16 mouse cellular contexts compared by ENCODE assay signal in genomic region chr11:3328806-3329775, GRCm38 (mm10). TPM values are rescaled to one million over a fixed set of nuclear protein-coding genes. Genes with fewer than 3 reads are reported as not detected.
DNase-seq lines count a peak whose midpoint lies in the region; ATAC-seq and TF ChIP-seq lines count a peak whose summit lies in the region.
"Had no signal": no experiment of that assay in that cellular context is flagged by ENCODE, and none has a peak within 500 bp of the region (broad histone marks: within the 10 kb centered on the region; RNA-seq: fewer than 3 reads in every experiment).

No protein-coding gene starts in this region.

- peak overlapping the region; percentile 92 for H3K27ac ChIP-seq in gastrocnemius, adult 2 months
- H3K27ac ChIP-seq in liver, embryonic 12.5 days, result no peak overlapping the region
- H3K27ac ChIP-seq: forebrain, embryonic 10.5 days; kidney, postnatal 0 days; limb, embryonic 13.5 days had no signal

- H3K4me1 ChIP-seq in megakaryocyte, embryonic 14.5 days, result peaks cover 49% of the 10 kb centered on the region
- H3K4me1 ChIP-seq in liver, embryonic 12.5 days, result peaks cover 25% of the 10 kb centered on the region

- H3K27me3 ChIP-seq in megakaryocyte, embryonic 14.5 days (replicated peaks), result no peaks in the 10 kb centered on the region
- H3K27me3 ChIP-seq in liver, embryonic 12.5 days (replicated peaks), result peaks cover 40% of the 10 kb centered on the region
- H3K27me3 ChIP-seq: limb, embryonic 13.5 days; Patski had no signal

- peak overlapping the region; percentile 22; the same call in 1 of the 2 replicates for H3K4me3 ChIP-seq in gastrocnemius, adult 2 months
- H3K4me3 ChIP-seq in megakaryocyte, embryonic 14.5 days (replicated peaks), result peak overlapping the region; percentile 25
- H3K4me3 ChIP-seq in liver, embryonic 12.5 days, result no peak overlapping the region
- H3K4me3 ChIP-seq: forebrain, embryonic 10.5 days had no signal

- H3K4me2 ChIP-seq in liver, embryonic 12.5 days, result no peak overlapping the region

- H3K9ac ChIP-seq in liver, embryonic 12.5 days, result no peak overlapping the region
- H3K9ac ChIP-seq: limb, embryonic 13.5 days; lung, embryonic 14.5 days had no signal

- intact Hi-C loops in gastrocnemius, adult 2 months (cut with DNase I), result loop anchor here (5.0 kb wide), 1 partner anchor 37 kb away; no protein-coding TSS in a partner anchor

- H3K36me3 ChIP-seq in megakaryocyte, embryonic 14.5 days (replicated peaks; ENCODE audit: low read length), result peaks cover 23% of the 10 kb centered on the region
- H3K36me3 ChIP-seq in liver, embryonic 12.5 days, result no peaks in the 10 kb centered on the region

- no peak for TF ChIP-seq CTCF in gastrocnemius, adult 2 months (IDR thresholded peaks at IDR 0.05)

- H3K9me3 ChIP-seq in megakaryocyte, embryonic 14.5 days, result no peaks in the 10 kb centered on the region; the same call in 1 of the 2 replicates
- H3K9me3 ChIP-seq in liver, embryonic 12.5 days (replicated peaks), result no peaks in the 10 kb centered on the region
- H3K9me3 ChIP-seq: forebrain, embryonic 10.5 days; limb, embryonic 13.5 days had no signal

- WGBS in liver, embryonic 12.5 days (ENCODE audit: insufficient replicate concordance), result 69% methylated on average over 11 of the region's 11 CpGs

- DNase-seq in gastrocnemius, adult 2 months, result peak; percentile 12
- no peak for DNase-seq in gastrocnemius, postnatal 4 days (ENCODE audit: low spot score in 2 of 2)
- peak; percentile 12 for DNase-seq in CD4-positive helper T cell, adult 2 months (ENCODE audit: low read depth, low spot score)
- DNase-seq: adrenal gland, adult 2 months; embryo, embryonic 11 days; lung, embryonic 14.5 days; right cerebral cortex, postnatal 4 days had no signal

- no peak for ATAC-seq in megakaryocyte, adult 5-6 weeks (ENCODE audit: poor library complexity, severe bottlenecking)
- ATAC-seq in granulocyte monocyte progenitor cell, adult 5-6 weeks (replicated peaks; ENCODE audit: poor library complexity, severe bottlenecking), result 0 out of 2 replicates have a peak, but pooled peaks have one; percentile 6
- no peak for ATAC-seq in liver, embryonic 12.5 days
- ATAC-seq: inflammation-experienced regulatory T-cells, adult 6 months; Patski had no signal

RNA-seq across cellular contexts. Expression of gene Pik3ip1, which starts 1.1 kb away (rescaled TPM):
- 10 to 100 TPM; 17.7 to 21.7 TPM for total RNA-seq in gastrocnemius, adult 2 months (2021)
- 10 to 100 TPM; 14.9 to 18.2 TPM for total RNA-seq in gastrocnemius, postnatal 4 days (2021)
- 17.8 and 33.7 TPM in 2 replicates for polyA plus RNA-seq in megakaryocyte, embryonic 14.5 days (2012; ENCODE audit: insufficient read depth, low replicate concordance)
- 1.0 and 3.3 TPM in 2 replicates for total RNA-seq in megakaryocyte, adult 5-6 weeks (2015)
- total RNA-seq in megakaryocyte, adult 5-6 weeks (2017), result 2.6 and 3.8 TPM in 2 replicates
- 30.2 and 35.9 TPM in 2 replicates for total RNA-seq in granulocyte monocyte progenitor cell, adult 5-6 weeks (2014; fragmentation: Nextera tagmentation)
- total RNA-seq in granulocyte monocyte progenitor cell, adult 5-6 weeks (2017), result 44.8 and 63.1 TPM in 2 replicates
- 1.8 and 2.1 TPM in 2 replicates for polyA plus RNA-seq in liver, embryonic 12.5 days (2016; fragmentation: Nextera tagmentation; extraction: Ambion mirVana)

RNA-seq across cellular contexts. Expression of gene Patz1, which starts 40.4 kb away (rescaled TPM):
- total RNA-seq in gastrocnemius, adult 2 months (2021), result 10 to 100 TPM; 11.9 to 17.2 TPM
- 10 to 100 TPM; 31.8 to 31.9 TPM for total RNA-seq in gastrocnemius, postnatal 4 days (2021)
- 79.0 and 88.1 TPM in 2 replicates for polyA plus RNA-seq in megakaryocyte, embryonic 14.5 days (2012; ENCODE audit: insufficient read depth, low replicate concordance)
- total RNA-seq in megakaryocyte, adult 5-6 weeks (2015), result 25.6 and 27.7 TPM in 2 replicates
- total RNA-seq in megakaryocyte, adult 5-6 weeks (2017), result 27.2 and 33.2 TPM in 2 replicates
- 98.0 and 105 TPM in 2 replicates for total RNA-seq in granulocyte monocyte progenitor cell, adult 5-6 weeks (2014; fragmentation: Nextera tagmentation)
- 65.0 and 73.9 TPM in 2 replicates for total RNA-seq in granulocyte monocyte progenitor cell, adult 5-6 weeks (2017)
- 29.0 and 30.5 TPM in 2 replicates for polyA plus RNA-seq in liver, embryonic 12.5 days (2016; fragmentation: Nextera tagmentation; extraction: Ambion mirVana)

Comparison
In these comparisons a context has a peak if more than half of its experiments do, and no peak if none do; other contexts are left out.
1. DNase-seq: peak in gastrocnemius, adult 2 months (single experiment) and CD4-positive helper T cell, adult 2 months (single experiment); none in gastrocnemius, postnatal 4 days (0 of 2).